Mouse (Mus musculus) neural tube, embryonic 14.5 days (tissue): ENCODE measurements at regions not wholly inside any gene's neighbourhood (a gene's known extent, or its start where the extent isn't known, plus 50 kb on each side); places are given as distances from the start of the nearest gene placed in this dataset.

Source experiments
- ATAC-seq: fragments of 200-750 bp; cut with Nextera tagmentation; 2 replicates; pipeline ENCODE4 v1.8.0; 2017; ENCODE audit warnings: low read depth, mild to moderate bottlenecking, moderate TSS enrichment, moderate library complexity
- H3K27ac ChIP-seq: fragments of 300-500 bp; sonication (generic); 2 replicates; pipeline ENCODE4 v1.5.1; 2014; ENCODE audit warnings: low read depth, mild to moderate bottlenecking, control low read depth, low read length, moderate library complexity, mixed read lengths
- H3K27me3 ChIP-seq: fragments of 300-500 bp; sonication (generic); 2 replicates; pipeline ENCODE4 v1.6.1; 2014; ENCODE audit warnings: low read length; ENCODE audit not compliant: control insufficient read depth, insufficient read depth
- H3K36me3 ChIP-seq: fragments of 300-500 bp; sonication (generic); 2 replicates; pipeline ENCODE4 v1.6.1; 2014; ENCODE audit warnings: low read length, mixed read lengths; ENCODE audit not compliant: control insufficient read depth, insufficient read depth
- H3K4me1 ChIP-seq: fragments of 300-500 bp; sonication (generic); 2 replicates; pipeline ENCODE4 v1.6.1; 2014; ENCODE audit warnings: low read length; ENCODE audit not compliant: control insufficient read depth, insufficient read depth
- H3K4me2 ChIP-seq: fragments of 300-500 bp; sonication (generic); 2 replicates; pipeline ENCODE4 v1.6.1; 2014; ENCODE audit warnings: mild to moderate bottlenecking, low read depth, low read length, control low read depth
- H3K4me3 ChIP-seq: fragments of 300-500 bp; sonication (generic); 2 replicates; pipeline ENCODE4 v1.5.1; 2014; ENCODE audit warnings: low read depth, low read length, control low read depth, mixed read lengths
- H3K9ac ChIP-seq: fragments of 300-500 bp; sonication (generic); replicated peaks from 2 replicates; pipeline ENCODE4 v1.6.1; 2014; ENCODE audit warnings: low read depth, mild to moderate bottlenecking, control low read depth, low read length, mixed read lengths
- H3K9me3 ChIP-seq: fragments of 300-500 bp; sonication (generic); 2 replicates; pipeline ENCODE4 v1.6.1; 2016; ENCODE audit warnings: low read length; ENCODE audit not compliant: control insufficient read depth
- WGBS: fragments of 180-500 bp; shearing (Covaris S2); extraction: QIAGEN DNeasy Blood & Tissue Kit; methylation state at CpG from one replicate; pipeline ENCODE4 v1.1.7; 2014; 5-methylcytosine and 5-hydroxymethylcytosine counted together

- ATAC-seq, result no peak
- H3K9ac ChIP-seq, result no peak overlapping the region
- no peaks in the 10 kb centered on the region for H3K9me3 ChIP-seq
- no peaks in the 10 kb centered on the region for H3K27me3 ChIP-seq
- H3K4me2 ChIP-seq, result no peak overlapping the region
- H3K36me3 ChIP-seq, result no peaks in the 10 kb centered on the region
- H3K27ac ChIP-seq, result no peak overlapping the region
- H3K4me1 ChIP-seq, result no peaks in the 10 kb centered on the region
- H3K4me3 ChIP-seq, result no peak overlapping the region
- 60% methylated on average over 2 of the region's 2 CpGs for WGBS
These were observed 320.1 kb upstream of the Tmem229a start for GRCm38 (mm10) chr6:25276221-25276620.

- H3K9ac ChIP-seq, result no peak overlapping the region
- H3K27ac ChIP-seq, result no peak overlapping the region
- H3K27me3 ChIP-seq, result no peaks in the 10 kb centered on the region
- no peak overlapping the region for H3K4me2 ChIP-seq
- no peak for ATAC-seq
- no peaks in the 10 kb centered on the region for H3K4me1 ChIP-seq
- no peaks in the 10 kb centered on the region for H3K9me3 ChIP-seq
- H3K4me3 ChIP-seq, result no peak overlapping the region
- no peaks in the 10 kb centered on the region for H3K36me3 ChIP-seq
- WGBS, result 90% methylated on average over 1 of the region's 1 CpGs
These were observed 304.5 kb upstream of the Tmem229a start for GRCm38 (mm10) chr6:25260559-25260958.

GRCm38 (mm10) chr6:25255762-25256161 lies 299.7 kb upstream of the Tmem229a start:
- no peak overlapping the region for H3K27ac ChIP-seq
- no peak for ATAC-seq
- H3K4me1 ChIP-seq, result no peaks in the 10 kb centered on the region
- no peak overlapping the region for H3K4me3 ChIP-seq
- no peaks in the 10 kb centered on the region for H3K27me3 ChIP-seq
- no peaks in the 10 kb centered on the region for H3K36me3 ChIP-seq
- no peak overlapping the region for H3K9ac ChIP-seq
- WGBS, result 80% methylated on average over 2 of the region's 2 CpGs
- H3K9me3 ChIP-seq, result no peaks in the 10 kb centered on the region
- no peak overlapping the region for H3K4me2 ChIP-seq

- H3K27ac ChIP-seq, result no peak overlapping the region
- no peak overlapping the region for H3K4me3 ChIP-seq
- no peaks in the 10 kb centered on the region for H3K4me1 ChIP-seq
- WGBS, result 83% methylated on average over 2 of the region's 2 CpGs
- H3K36me3 ChIP-seq, result no peaks in the 10 kb centered on the region
- ATAC-seq, result no peak
- no peaks in the 10 kb centered on the region for H3K9me3 ChIP-seq
- H3K9ac ChIP-seq, result no peak overlapping the region
- no peak overlapping the region for H3K4me2 ChIP-seq
- H3K27me3 ChIP-seq, result no peaks in the 10 kb centered on the region
These were observed 280.9 kb upstream of the Tmem229a start for GRCm38 (mm10) chr6:25237021-25237420.

- H3K4me3 ChIP-seq, result no peak overlapping the region
- no peaks in the 10 kb centered on the region for H3K36me3 ChIP-seq
- no peaks in the 10 kb centered on the region for H3K4me1 ChIP-seq
- H3K27ac ChIP-seq, result no peak overlapping the region
- no peak for ATAC-seq
- H3K9me3 ChIP-seq, result no peaks in the 10 kb centered on the region
- no peak overlapping the region for H3K4me2 ChIP-seq
- WGBS, result 81% methylated on average over 3 of the region's 3 CpGs
- no peak overlapping the region for H3K9ac ChIP-seq
- no peaks in the 10 kb centered on the region for H3K27me3 ChIP-seq
These were observed 280.5 kb upstream of the Tmem229a start for GRCm38 (mm10) chr6:25236616-25237015.
